Mouse (Mus musculus) limb, embryonic 12.5 days (tissue): Measurements from ENCODE around the gene Gm4871. TPM values are rescaled to one million over a fixed set of nuclear protein-coding genes. Genes with fewer than 3 reads are reported as not detected.
"Not testable (repeated sequence)": the region's sequence is repeated elsewhere in the genome, so short reads cannot be mapped to it uniquely, and the experiment has no call there.

Experiments used
- ATAC-seq: fragments of 200-750 bp; cut with Nextera tagmentation; 2 replicates; pipeline ENCODE4 v1.8.0; 2017; ENCODE audit warnings: low read depth, moderate TSS enrichment; ENCODE audit not compliant: insufficient number of reproducible peaks, insufficient read depth, low FRiP score, low TSS enrichment
- H3K27ac ChIP-seq: fragments of 300-500 bp; sonication (generic); 2 replicates; pipeline ENCODE4 v1.5.1; 2016; ENCODE audit warnings: mild to moderate bottlenecking, moderate library complexity
- H3K27me3 ChIP-seq: fragments of 300-500 bp; sonication (generic); 2 replicates; pipeline ENCODE4 v1.6.1; 2016; ENCODE audit warnings: mild to moderate bottlenecking, moderate library complexity
- H3K36me3 ChIP-seq: fragments of 300-500 bp; sonication (generic); 2 replicates; pipeline ENCODE4 v1.6.1; 2016; ENCODE audit warnings: mild to moderate bottlenecking, moderate library complexity
- H3K4me1 ChIP-seq: fragments of 300-500 bp; sonication (generic); replicated peaks from 2 replicates; pipeline ENCODE4 v1.6.1; 2016
- H3K4me2 ChIP-seq: fragments of 300-500 bp; sonication (generic); 2 replicates; pipeline ENCODE4 v1.6.1; 2016; ENCODE audit warnings: mild to moderate bottlenecking, moderate library complexity
- H3K4me3 ChIP-seq: fragments of 300-500 bp; sonication (generic); replicated peaks from 2 replicates; pipeline ENCODE4 v1.5.1; 2016; ENCODE audit warnings: mild to moderate bottlenecking
- H3K9ac ChIP-seq: fragments of 300-500 bp; sonication (generic); replicated peaks from 2 replicates; pipeline ENCODE4 v1.6.1; 2016; ENCODE audit warnings: mild to moderate bottlenecking, moderate library complexity
- H3K9me3 ChIP-seq: fragments of 300-500 bp; sonication (generic); 2 replicates; pipeline ENCODE4 v1.6.1; 2016; ENCODE audit warnings: mild to moderate bottlenecking, moderate library complexity
- WGBS: fragments of 180-500 bp; shearing (Covaris S2); methylation state at CpG from one replicate; pipeline ENCODE4 v1.1.7; 2016; 5-methylcytosine and 5-hydroxymethylcytosine counted together
- polyA plus RNA-seq: library from polyadenylated mRNA; unstranded; fragments of >200 nt; fragmentation: Nextera tagmentation; extraction: Ambion mirVana; gene quantifications from 2 replicates; pipeline ENCODE4 v1.2.1, GENCODE M21; 2016

Gene Gm4871
- polyA plus RNA-seq, 1 experiment from 2014 or later: not detected

- not testable (repeated sequence) for H3K27ac ChIP-seq, H3K4me2 ChIP-seq, ATAC-seq, H3K9me3 ChIP-seq, H3K36me3 ChIP-seq, H3K27me3 ChIP-seq, H3K4me1 ChIP-seq, H3K9ac ChIP-seq, H3K4me3 ChIP-seq
- 68% methylated on average over 3 of the region's 3 CpGs for whole genome bisulfite sequencing
Measured at GRCm38 (mm10) chr5:145042690-145043089, 10.1 kb upstream of the Gm4871 start, which contains the start of gene 1700018F24Rik. Gene 1700018F24Rik (plus strand): TSS chr5:145042990.

- Histone ChIP-seq H3K4me3 (no peak overlapping the region), H3K9me3 (no peaks in the 10 kb centered on the region), H3K27ac (no peak overlapping the region), H3K27me3 (no peaks in the 10 kb centered on the region), H3K9ac (no peak overlapping the region), H3K36me3 (no peaks in the 10 kb centered on the region), H3K4me1 (no peaks in the 10 kb centered on the region), H3K4me2 (no peak overlapping the region)
- no peak for ATAC-seq
- 48% methylated on average over 4 of the region's 4 CpGs for WGBS
Measured at GRCm38 (mm10) chr5:145041628-145042027, 9.1 kb upstream of the Gm4871 start.

- not testable (repeated sequence) for H3K4me2 ChIP-seq, ATAC-seq, H3K36me3 ChIP-seq, H3K27me3 ChIP-seq, H3K4me3 ChIP-seq, H3K4me1 ChIP-seq, H3K9ac ChIP-seq, H3K27ac ChIP-seq, H3K9me3 ChIP-seq
- WGBS: 89% methylated on average over 1 of the region's 1 CpGs
Measured at GRCm38 (mm10) chr5:145030476-145030875, 2.1 kb downstream of the Gm4871 start.

- WGBS: 61% methylated on average over 1 of the region's 1 CpGs
- not testable (repeated sequence) for H3K4me2 ChIP-seq, H3K36me3 ChIP-seq, ATAC-seq, H3K4me3 ChIP-seq, H3K27me3 ChIP-seq, H3K27ac ChIP-seq, H3K4me1 ChIP-seq, H3K9ac ChIP-seq, H3K9me3 ChIP-seq
Measured at GRCm38 (mm10) chr5:145020712-145021111, 11.8 kb downstream of the Gm4871 start.

GRCm38 (mm10) chr5:145020254-145020653 lies 12.3 kb downstream of the Gm4871 start:
- not testable (repeated sequence) for ATAC-seq, H3K27me3 ChIP-seq, H3K27ac ChIP-seq, H3K36me3 ChIP-seq, H3K4me3 ChIP-seq, H3K4me1 ChIP-seq, H3K9me3 ChIP-seq, H3K4me2 ChIP-seq, H3K9ac ChIP-seq
- 48% methylated on average over 1 of the region's 1 CpGs for WGBS

- not testable (repeated sequence) for ATAC-seq, H3K27ac ChIP-seq, H3K27me3 ChIP-seq, H3K9me3 ChIP-seq, H3K9ac ChIP-seq, H3K4me2 ChIP-seq, H3K4me3 ChIP-seq, H3K36me3 ChIP-seq
- H3K4me1 ChIP-seq: peaks cover 17% of the 10 kb centered on the region
- WGBS: 25% methylated on average over 2 of the region's 2 CpGs
Measured at GRCm38 (mm10) chr5:145016761-145017160, 15.8 kb downstream of the Gm4871 start.

- 71% methylated on average over 1 of the region's 1 CpGs for WGBS
- Histone ChIP-seq H3K4me2 (no peak overlapping the region), H3K4me3 (no peak overlapping the region), H3K27me3 (no peaks in the 10 kb centered on the region), H3K9me3 (no peaks in the 10 kb centered on the region), H3K27ac (no peak overlapping the region), H3K9ac (no peak overlapping the region), H3K4me1 (peaks cover 24% of the 10 kb centered on the region), H3K36me3 (no peaks in the 10 kb centered on the region)
- peak; percentile 57; the same call in 1 of the 2 replicates for ATAC-seq
Measured at GRCm38 (mm10) chr5:145014278-145014677, 18.3 kb downstream of the Gm4871 start.

GRCm38 (mm10) chr5:145008878-145009659 lies 23.5 kb downstream of the Gm4871 start:
- Histone ChIP-seq H3K9me3 (no peaks in the 10 kb centered on the region), H3K4me3 (no peak overlapping the region), H3K27me3 (no peaks in the 10 kb centered on the region), H3K4me2 (no peak overlapping the region), H3K27ac (no peak overlapping the region), H3K9ac (no peak overlapping the region), H3K36me3 (no peaks in the 10 kb centered on the region), H3K4me1 (peaks cover 13% of the 10 kb centered on the region)
- ATAC-seq: no peak
- 87% methylated on average over 15 of the region's 15 CpGs for WGBS

- Histone ChIP-seq H3K36me3 (no peaks in the 10 kb centered on the region), H3K9ac (no peak overlapping the region), H3K4me3 (no peak overlapping the region), H3K27me3 (no peaks in the 10 kb centered on the region), H3K4me2 (no peak overlapping the region), H3K9me3 (no peaks in the 10 kb centered on the region), H3K27ac (no peak overlapping the region), H3K4me1 (peaks cover 4% of the 10 kb centered on the region; the same call in 1 of the 2 replicates)
- 80% methylated on average over 6 of the region's 6 CpGs for WGBS
- ATAC-seq: no peak
Measured at GRCm38 (mm10) chr5:145005596-145005995, 27.0 kb downstream of the Gm4871 start.

- Histone ChIP-seq H3K36me3 (no peaks in the 10 kb centered on the region), H3K4me1 (no peaks in the 10 kb centered on the region), H3K4me2 (no peak overlapping the region), H3K27ac (no peak overlapping the region), H3K4me3 (no peak overlapping the region), H3K9ac (no peak overlapping the region), H3K9me3 (no peaks in the 10 kb centered on the region), H3K27me3 (no peaks in the 10 kb centered on the region)
- ATAC-seq: no peak
- WGBS: 76% methylated on average over 9 of the region's 9 CpGs
Measured at GRCm38 (mm10) chr5:145004495-145004894, 28.1 kb downstream of the Gm4871 start.

GRCm38 (mm10) chr5:145003362-145003761 lies 29.2 kb downstream of the Gm4871 start:
- no peak overlapping the region for H3K4me2 ChIP-seq
- H3K36me3 ChIP-seq: no peaks in the 10 kb centered on the region
- no peaks in the 10 kb centered on the region for H3K27me3 ChIP-seq
- H3K4me3 ChIP-seq: no peak overlapping the region
- H3K27ac ChIP-seq: no peak overlapping the region
- no peaks in the 10 kb centered on the region for H3K9me3 ChIP-seq
- H3K9ac ChIP-seq: no peak overlapping the region
- WGBS: 74% methylated on average over 3 of the region's 3 CpGs
- no peak for ATAC-seq
- no peaks in the 10 kb centered on the region for H3K4me1 ChIP-seq

- Histone ChIP-seq H3K4me3 (no peak overlapping the region), H3K4me2 (no peak overlapping the region), H3K4me1 (no peaks in the 10 kb centered on the region), H3K9me3 (no peaks in the 10 kb centered on the region), H3K36me3 (no peaks in the 10 kb centered on the region), H3K27me3 (no peaks in the 10 kb centered on the region), H3K27ac (no peak overlapping the region), H3K9ac (no peak overlapping the region)
- no peak for ATAC-seq
- WGBS: 25% methylated on average over 2 of the region's 2 CpGs
Measured at GRCm38 (mm10) chr5:144998491-144998890, 34.1 kb downstream of the Gm4871 start.
